Mouse (Mus musculus): ENCODE results near the gene Trim71.
A peak's percentile ranks its signal among the peaks of the same experiment; 100 is the strongest.
"Not testable (repeated sequence)": the region's sequence is repeated elsewhere in the genome, so short reads cannot be mapped to it uniquely, and the experiment has no call there.

Gene Trim71

GRCm38 (mm10) chr9:114525891-114526290, 38.3 kb downstream of the Trim71 start:
- DNase-seq (ENCODE audit: low spot score in 2 of 2): no peak

GRCm38 (mm10) chr9:114525073-114525633, 39.0 kb downstream of the Trim71 start:
- no peak for DNase-seq (ENCODE audit: low spot score in 2 of 2)

- no peak for DNase-seq (ENCODE audit: low spot score in 2 of 2)
Measured at GRCm38 (mm10) chr9:114522501-114522900, 41.7 kb downstream of the Trim71 start.

- no peak for DNase-seq (ENCODE audit: low spot score in 2 of 2)
Measured at GRCm38 (mm10) chr9:114522041-114522440, 42.1 kb downstream of the Trim71 start.

- DNase-seq (ENCODE audit: low spot score in 2 of 2): not testable (repeated sequence)
Measured at GRCm38 (mm10) chr9:114520529-114520928, 43.6 kb downstream of the Trim71 start.

- no peak for DNase-seq (ENCODE audit: low spot score in 2 of 2)
Measured at GRCm38 (mm10) chr9:114518812-114519477, 45.2 kb downstream of the Trim71 start.

- no peak for DNase-seq (ENCODE audit: low spot score in 2 of 2)
Measured at GRCm38 (mm10) chr9:114517924-114518497, 46.2 kb downstream of the Trim71 start.

GRCm38 (mm10) chr9:114515364-114515763, 48.8 kb downstream of the Trim71 start, which contains the start of gene C130032M10Rik:
Gene C130032M10Rik, plus strand, starts transcription at chr9:114515697.
- no peak for DNase-seq (ENCODE audit: low spot score in 2 of 2)

GRCm38 (mm10) chr9:114512831-114513230, 51.3 kb downstream of the Trim71 start:
- DNase-seq (ENCODE audit: low spot score in 2 of 2): no peak

GRCm38 (mm10) chr9:114509785-114510184, 54.4 kb downstream of the Trim71 start:
- DNase-seq (ENCODE audit: low spot score in 2 of 2): no peak

- no peak for DNase-seq (ENCODE audit: low spot score in 2 of 2)
Measured at GRCm38 (mm10) chr9:114507421-114507820, 56.7 kb downstream of the Trim71 start.

- DNase-seq (ENCODE audit: low spot score in 2 of 2): no peak
Measured at GRCm38 (mm10) chr9:114506564-114506963, 57.6 kb downstream of the Trim71 start.

- no peak for DNase-seq (ENCODE audit: low spot score in 2 of 2)
Measured at GRCm38 (mm10) chr9:114504816-114505215, 59.4 kb downstream of the Trim71 start, which contains the start of gene Ccr4. Gene Ccr4, minus strand, starts transcription at chr9:114504916.

GRCm38 (mm10) chr9:114502711-114503427, 61.3 kb downstream of the Trim71 start:
- no peak for DNase-seq (ENCODE audit: low spot score in 2 of 2)

GRCm38 (mm10) chr9:114501913-114502312, 62.3 kb downstream of the Trim71 start:
- DNase-seq (ENCODE audit: low spot score in 2 of 2): no peak

- no peak for DNase-seq (ENCODE audit: low spot score in 2 of 2)
Measured at GRCm38 (mm10) chr9:114501111-114501510, 63.1 kb downstream of the Trim71 start.

GRCm38 (mm10) chr9:114499783-114500515, 64.2 kb downstream of the Trim71 start:
- peak in 1 of 2 experiments; percentile 31 for DNase-seq (ENCODE audit: low spot score in 2 of 2)

GRCm38 (mm10) chr9:114498218-114498617, 66.0 kb downstream of the Trim71 start:
- DNase-seq (ENCODE audit: low spot score in 2 of 2): peak; percentile 73 to 89

GRCm38 (mm10) chr9:114496469-114496868, 67.7 kb downstream of the Trim71 start:
- DNase-seq (ENCODE audit: low spot score in 2 of 2): no peak

- no peak for DNase-seq (ENCODE audit: low spot score in 2 of 2)
Measured at GRCm38 (mm10) chr9:114487481-114488258, 76.5 kb downstream of the Trim71 start.

- no peak for DNase-seq (ENCODE audit: low spot score in 2 of 2)
Measured at GRCm38 (mm10) chr9:114486808-114487207, 77.4 kb downstream of the Trim71 start.

Data from spleen, postnatal 4 days (tissue).